Mouse (Mus musculus) T-helper 17 cell (primary cell): ENCODE results near the gene Pcgf1.

Experiments used
- in situ Hi-C, 2 experiments: fragments of 300-600 bp; cut with MboI, MseI; formaldehyde crosslinking; loops; 1 replicate in 1 of 2; 2 replicates in 1 of 2; pipeline ENCODE4 v1.15.1; 2025; ENCODE audit warnings: high pct_unique_total_duplicates in 2 of 2

The Pcgf1 gene

GRCm38 (mm10) chr6:83065995-83066394, 11.7 kb upstream of the Pcgf1 start:
- in situ Hi-C loops, result no loop called here

GRCm38 (mm10) chr6:83066441-83066840, 11.2 kb upstream of the Pcgf1 start:
- in situ Hi-C loops, result no loop called here

GRCm38 (mm10) chr6:83068221-83068620, 9.4 kb upstream of the Pcgf1 start:
- in situ Hi-C loops, result no loop called here

DNA sequence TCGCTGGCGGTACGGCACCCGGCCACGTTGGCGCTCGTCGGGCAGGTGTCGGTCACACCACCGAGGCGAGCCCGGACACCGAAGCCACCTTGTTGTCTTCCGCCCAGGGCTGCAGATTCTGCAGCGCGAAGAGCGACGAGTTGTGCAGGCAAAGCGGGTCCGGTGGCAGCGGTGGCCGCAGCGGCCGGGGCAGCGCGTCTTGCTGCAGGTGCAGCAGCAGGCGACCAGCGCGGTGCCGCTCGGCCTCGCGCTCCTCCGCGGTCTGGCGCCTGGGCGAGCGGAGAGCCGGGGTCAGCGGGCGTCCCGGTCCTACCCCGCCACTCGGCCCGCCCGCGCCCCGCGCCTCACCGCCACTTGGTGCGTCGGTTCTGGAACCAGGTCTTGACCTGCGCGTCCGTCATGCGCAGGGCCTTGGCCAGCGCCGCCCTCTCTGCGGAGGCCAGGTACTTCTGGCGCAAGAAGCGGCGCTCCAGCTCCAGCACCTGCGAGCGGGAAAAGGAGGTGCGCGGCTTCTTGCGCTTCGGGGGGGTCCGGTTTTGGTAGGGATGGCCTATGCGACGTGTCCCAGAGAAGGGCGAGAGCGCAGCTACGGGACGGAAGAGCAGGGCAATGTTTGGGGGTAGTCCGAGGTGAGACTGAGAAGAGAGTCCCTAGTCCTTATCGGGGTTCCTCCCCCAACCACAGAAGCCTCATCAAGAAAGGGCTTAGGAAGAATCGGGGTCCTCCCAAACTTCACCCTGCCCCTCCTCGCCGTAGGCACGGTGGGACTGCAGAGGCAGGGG, 8.8 kb upstream of the Pcgf1 start:
- in situ Hi-C loops, result no loop called here

DNA sequence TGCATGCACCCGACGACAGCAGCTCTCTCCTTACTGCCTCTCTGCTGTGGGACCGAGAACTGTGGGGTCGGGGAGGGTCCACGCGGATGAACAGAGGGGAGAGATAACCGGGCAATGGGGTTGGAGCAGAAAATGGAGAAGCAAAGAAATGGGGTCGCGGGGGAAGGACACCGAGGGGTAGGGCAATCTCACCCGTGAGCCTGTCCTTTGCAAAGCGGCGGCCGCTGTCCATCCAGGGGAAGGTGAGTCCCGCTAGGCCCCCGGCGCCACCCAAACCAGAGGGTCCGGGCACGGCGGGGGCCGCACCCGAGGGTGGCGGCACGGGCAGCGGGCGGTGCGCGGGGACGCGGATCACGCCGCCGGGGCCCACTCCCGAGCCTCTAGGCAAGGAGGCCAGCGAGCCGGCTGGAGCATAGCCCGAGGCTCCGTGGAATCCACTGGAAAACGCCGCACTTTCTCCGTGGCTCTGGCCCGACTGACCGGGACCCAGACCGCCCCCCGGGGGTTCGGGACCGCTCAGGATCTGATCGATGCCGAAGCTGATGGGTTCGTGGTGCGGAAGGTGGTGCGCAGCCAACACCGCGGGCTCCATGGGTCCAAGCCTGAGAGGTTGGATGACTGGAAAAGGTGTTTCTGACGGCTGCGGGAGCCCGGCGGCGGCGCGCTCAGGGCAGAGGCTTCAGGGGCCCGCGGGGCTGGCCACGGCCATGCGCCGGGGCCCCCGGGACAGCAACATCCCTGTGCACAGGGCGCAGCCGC, 8.0 kb upstream of the Pcgf1 start:
- in situ Hi-C loops, result loop anchor here in 1 of 2 experiments (5.0 kb wide), 1 partner anchor 48 kb away; the partner anchor contains the start of gene Mogs

DNA sequence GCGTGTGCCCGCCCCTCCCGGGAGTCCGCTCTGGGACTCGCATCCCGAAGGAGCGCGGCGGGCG, 7.6 kb upstream of the Pcgf1 start, which contains the start of gene Tlx2:
Gene Tlx2, minus strand, starts transcription at position 47 of the 64 bp plus-strand sequence.
- in situ Hi-C loops, result loop anchor here in 1 of 2 experiments (5.0 kb wide), 1 partner anchor 47 kb away; the partner anchor contains the start of gene Mogs

DNA sequence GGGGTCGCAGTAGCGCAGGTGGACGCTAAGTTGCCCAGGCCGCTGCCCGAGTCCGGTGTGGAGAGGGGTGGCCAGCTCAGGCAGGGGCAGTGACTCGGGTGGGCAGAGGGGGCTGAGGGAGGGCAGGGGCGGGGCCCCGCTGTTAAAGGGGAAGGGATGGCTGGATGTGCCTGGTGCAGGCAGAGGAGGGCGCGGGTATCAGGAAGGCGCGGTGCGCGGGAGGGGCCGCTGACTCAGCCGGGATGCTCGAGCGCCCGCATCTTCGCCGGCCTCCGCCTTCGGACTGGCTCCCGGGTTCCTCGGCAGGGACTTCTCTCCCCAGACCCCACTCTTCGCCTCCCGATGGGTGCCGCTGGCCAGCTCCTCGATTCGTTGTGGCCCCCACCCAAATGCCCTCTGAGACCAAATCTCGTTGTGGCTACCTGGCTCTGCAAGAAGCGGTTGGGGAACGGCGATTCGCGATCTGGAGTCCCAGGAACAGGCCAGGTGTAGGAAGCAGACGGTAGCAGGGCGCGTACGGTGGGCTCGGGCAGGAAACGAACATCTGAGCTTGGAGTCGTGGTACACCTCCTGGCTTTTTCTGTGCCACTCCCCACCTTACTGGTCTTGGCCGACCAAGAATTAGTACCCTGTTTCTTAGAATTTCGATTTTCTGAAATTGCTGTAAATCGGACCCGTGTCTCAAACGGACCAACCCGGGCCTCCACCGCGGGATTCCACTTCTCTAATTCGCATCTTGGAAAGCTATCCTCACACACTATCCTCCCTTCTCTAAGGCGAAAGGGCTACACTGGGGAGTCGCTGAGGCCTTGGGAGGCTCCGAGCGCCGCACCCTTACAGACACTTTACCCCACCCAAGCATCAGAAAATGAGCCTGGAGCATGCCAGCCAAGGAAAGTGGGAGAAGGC, 7.1 kb upstream of the Pcgf1 start:
- in situ Hi-C loops, result loop anchor here in 1 of 2 experiments (5.0 kb wide), 1 partner anchor 47 kb away; the partner anchor contains the start of gene Mogs

DNA sequence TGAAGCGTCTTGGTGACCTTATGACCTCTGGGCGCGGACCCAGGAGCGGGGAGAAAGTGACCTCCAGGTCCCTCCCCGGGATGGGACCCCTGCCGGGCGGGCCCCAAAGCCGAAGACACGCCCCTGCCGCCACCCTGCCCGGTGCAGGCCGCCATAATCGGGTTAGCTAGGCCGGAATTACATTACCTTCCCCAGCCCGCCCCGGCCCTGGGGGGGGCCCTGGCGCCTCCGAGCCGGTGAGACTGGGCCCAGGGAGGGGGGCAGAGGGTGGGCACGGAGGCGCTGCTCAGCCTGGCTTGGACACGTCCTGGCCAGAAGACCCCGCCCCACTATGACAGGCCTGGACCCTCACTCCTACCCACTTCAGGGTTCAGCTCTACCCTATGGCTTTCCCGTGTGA, 6.4 kb upstream of the Pcgf1 start:
- in situ Hi-C loops, result loop anchor here in 1 of 2 experiments (5.0 kb wide), 1 partner anchor 46 kb away; the partner anchor contains the start of gene Mogs

- in situ Hi-C loops, result loop anchor here in 1 of 2 experiments (5.0 kb wide), 1 partner anchor 42 kb away; the partner anchor contains the start of gene Mogs
Observed at GRCm38 (mm10) chr6:83074979-83075378, 2.7 kb upstream of the Pcgf1 start.

GRCm38 (mm10) chr6:83078324-83078858, 722 bp downstream of the Pcgf1 start:
- in situ Hi-C loops, result no loop called here

DNA sequence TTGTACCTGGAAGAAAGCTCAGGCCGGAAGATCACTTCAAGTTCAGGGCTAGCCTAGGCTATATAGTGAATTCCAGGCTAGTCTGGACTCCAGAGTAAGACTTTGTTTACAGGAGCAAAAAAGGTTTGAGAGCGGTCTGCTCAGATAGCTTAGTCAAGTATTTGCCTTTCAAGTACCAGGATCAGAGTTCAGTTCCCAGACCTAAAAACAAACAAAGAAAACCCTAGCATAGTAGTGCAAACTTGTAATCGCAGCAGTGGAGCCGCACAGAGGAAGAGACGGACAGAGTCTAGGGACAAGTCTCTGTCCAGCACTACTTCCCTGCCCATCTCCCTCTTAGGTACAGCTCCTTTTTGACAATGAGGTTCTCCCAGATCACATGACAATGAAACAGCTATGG, 2.5 kb downstream of the Pcgf1 start:
- in situ Hi-C loops, result loop anchor here in 1 of 2 experiments (5.0 kb wide), 1 partner anchor 78 kb away; no protein-coding TSS in a partner anchor

- in situ Hi-C loops, result loop anchor here in 1 of 2 experiments (5.0 kb wide), 1 partner anchor 81 kb away; no protein-coding TSS in a partner anchor
Observed at GRCm38 (mm10) chr6:83083497-83083896, 5.8 kb downstream of the Pcgf1 start.

DNA sequence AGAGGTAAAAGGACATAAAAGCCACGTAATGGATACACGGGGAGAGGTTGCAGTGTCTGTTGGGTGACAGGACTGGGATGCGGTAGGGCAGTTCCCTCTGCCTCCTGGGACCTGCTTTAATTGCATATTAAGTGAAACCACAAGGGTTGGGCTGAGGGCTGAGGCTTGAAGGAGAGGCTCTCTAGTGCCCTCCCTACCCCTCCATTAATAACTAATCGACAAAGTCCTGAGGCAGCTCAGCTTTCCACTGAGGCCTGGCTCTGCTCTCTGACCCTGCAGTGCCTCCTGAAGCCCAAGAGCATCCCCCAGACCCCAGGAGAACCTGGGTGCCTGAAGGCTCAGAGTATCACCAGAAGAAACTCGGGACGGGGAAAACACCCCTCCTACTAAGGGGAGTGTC, 6.8 kb downstream of the Pcgf1 start:
- in situ Hi-C loops, result loop anchor here in 1 of 2 experiments (5.0 kb wide), 1 partner anchor 82 kb away; no protein-coding TSS in a partner anchor

- in situ Hi-C loops, result no loop called here
Observed at GRCm38 (mm10) chr6:83086121-83087035, 8.7 kb downstream of the Pcgf1 start, which contains the start of gene Lbx2. TSS of gene Lbx2 (plus strand) at chr6:83086367.

- in situ Hi-C loops, result no loop called here
Observed at GRCm38 (mm10) chr6:83087205-83087925, 9.7 kb downstream of the Pcgf1 start.

GRCm38 (mm10) chr6:83087926-83088260, 10.2 kb downstream of the Pcgf1 start:
- in situ Hi-C loops, result no loop called here

- in situ Hi-C loops, result no loop called here
Observed at GRCm38 (mm10) chr6:83092416-83093127, 14.9 kb downstream of the Pcgf1 start.

- in situ Hi-C loops, result no loop called here
Observed at GRCm38 (mm10) chr6:83095968-83096367, 18.3 kb downstream of the Pcgf1 start.

DNA sequence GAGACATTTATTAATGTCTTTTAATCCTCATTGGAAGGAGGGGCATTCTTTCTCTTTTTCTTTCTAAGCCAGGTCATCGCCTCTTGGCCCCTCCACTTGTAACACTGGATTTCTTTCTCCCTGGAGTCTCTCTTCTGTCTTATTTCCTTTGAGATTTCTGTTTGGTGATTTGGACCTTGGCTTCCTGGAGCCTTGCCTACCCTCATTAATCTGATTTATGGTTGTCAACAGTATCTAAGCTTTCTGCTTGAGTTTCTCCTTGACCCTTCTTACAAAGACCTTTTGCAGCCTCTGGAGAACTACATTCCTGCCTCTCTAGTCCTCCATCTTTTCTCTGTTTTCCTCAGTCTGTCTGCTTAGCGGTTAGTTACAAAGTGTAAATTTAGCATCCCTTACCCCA, 20.7 kb downstream of the Pcgf1 start:
- in situ Hi-C loops, result no loop called here
